In the genomic region with DNA sequence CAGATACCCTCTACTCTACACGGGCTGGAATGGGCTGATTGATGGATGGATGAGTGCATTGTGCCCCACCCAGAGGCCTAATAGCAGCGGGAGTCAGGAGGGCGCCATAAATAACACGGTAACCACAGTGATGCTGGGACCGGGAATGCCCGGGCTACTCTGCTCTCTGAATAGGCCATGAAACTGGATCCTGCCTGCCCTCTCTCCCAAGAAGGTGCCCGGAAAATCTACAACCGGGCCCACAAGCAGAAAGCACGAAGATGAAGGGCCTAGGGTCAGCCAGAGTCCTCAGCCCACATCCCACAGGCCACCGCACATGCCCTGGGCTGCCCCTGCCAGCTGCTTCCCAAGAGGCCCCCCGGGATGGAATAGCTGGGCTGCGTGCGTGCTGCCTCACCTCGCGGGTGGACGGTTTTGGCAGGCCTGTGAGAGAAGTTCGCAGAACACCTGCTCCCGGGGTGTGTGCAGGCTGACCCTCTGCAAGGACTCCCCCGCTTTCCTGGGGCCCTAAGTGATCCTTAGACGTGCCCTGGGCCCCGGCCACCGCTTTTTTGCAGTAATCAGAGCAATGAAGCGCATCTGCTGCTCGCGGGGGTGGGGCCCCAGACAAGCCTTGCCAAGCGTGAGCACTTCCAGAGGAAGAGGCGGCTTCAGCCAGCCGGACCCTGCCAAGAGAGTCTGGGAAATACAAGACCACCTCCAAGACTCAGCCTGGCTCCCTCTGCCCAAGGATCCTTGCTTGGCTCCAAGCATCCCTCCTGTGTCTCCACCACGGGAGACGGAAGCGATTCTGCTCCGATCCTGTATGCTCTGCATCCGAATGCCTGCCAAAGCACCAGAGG, we compare ENCODE assay signal across 8 mouse cellular contexts.
A peak's percentile ranks its signal among the peaks of the same experiment; 100 is the strongest.
DNase-seq lines count a peak whose midpoint lies in the region; ATAC-seq and TF ChIP-seq lines count a peak whose summit lies in the region.
"Had no signal": no experiment of that assay in that cellular context is flagged by ENCODE, and none has a peak within 500 bp of the region (broad histone marks: within the 10 kb centered on the region; RNA-seq: fewer than 3 reads in every experiment).

No protein-coding gene starts in this region.

- peaks cover 6% of the 10 kb centered on the region for H3K27me3 ChIP-seq in liver, embryonic 11.5 days (replicated peaks; ENCODE audit: control insufficient read depth, insufficient read depth, low read length)
- H3K27me3 ChIP-seq in embryonic facial prominence, embryonic 11.5 days (ENCODE audit: control insufficient read depth, insufficient read depth, low read length), result no peaks in the 10 kb centered on the region; the same call in 1 of the 2 replicates
- H3K27me3 ChIP-seq in hindbrain, embryonic 11.5 days (ENCODE audit: control insufficient read depth, insufficient read depth, low read length), result no peaks in the 10 kb centered on the region; the same call in 1 of the 2 replicates
- H3K27me3 ChIP-seq in myocyte (ENCODE audit: control insufficient read depth, insufficient read depth, insufficient read length), result no peaks in the 10 kb centered on the region

- ATAC-seq in liver, embryonic 11.5 days (replicated peaks; ENCODE audit: low FRiP score), result no peak
- peak; percentile 44; the same call in 1 of the 2 replicates for ATAC-seq in embryonic facial prominence, embryonic 11.5 days (replicated peaks; ENCODE audit: insufficient number of reproducible peaks, low FRiP score, low TSS enrichment, low read depth)
- no peak for ATAC-seq in hindbrain, embryonic 11.5 days (ENCODE audit: low FRiP score)
- ATAC-seq in megakaryocyte-erythroid progenitor cell, adult 5-6 weeks (replicated peaks; ENCODE audit: low FRiP score, low TSS enrichment, poor library complexity, severe bottlenecking), result no peak
- no peak for ATAC-seq in megakaryocyte progenitor cell, adult 5-6 weeks (replicated peaks; ENCODE audit: poor library complexity)

- H3K9ac ChIP-seq in liver, embryonic 11.5 days (ENCODE audit: low read depth, low read length), result no peak overlapping the region
- no peak overlapping the region for H3K9ac ChIP-seq in embryonic facial prominence, embryonic 11.5 days (replicated peaks; ENCODE audit: low read length)
- H3K9ac ChIP-seq in hindbrain, embryonic 11.5 days (ENCODE audit: low read depth, low read length), result no peak overlapping the region
- H3K9ac ChIP-seq: liver, embryonic 13.5 days had no signal

- H3K9me3 ChIP-seq in liver, embryonic 11.5 days (ENCODE audit: control insufficient read depth, low read length), result no peaks in the 10 kb centered on the region
- no peaks in the 10 kb centered on the region for H3K9me3 ChIP-seq in embryonic facial prominence, embryonic 11.5 days (replicated peaks; ENCODE audit: control insufficient read depth, low read length)
- no peaks in the 10 kb centered on the region for H3K9me3 ChIP-seq in hindbrain, embryonic 11.5 days (ENCODE audit: control insufficient read depth, low read length)
- H3K9me3 ChIP-seq: liver, embryonic 13.5 days had no signal

- no peaks in the 10 kb centered on the region for H3K36me3 ChIP-seq in liver, embryonic 11.5 days (ENCODE audit: control insufficient read depth, insufficient read depth, low read length)
- no peaks in the 10 kb centered on the region for H3K36me3 ChIP-seq in embryonic facial prominence, embryonic 11.5 days (replicated peaks; ENCODE audit: control insufficient read depth, insufficient read depth, low read depth, low read length)
- H3K36me3 ChIP-seq in hindbrain, embryonic 11.5 days (ENCODE audit: control insufficient read depth, insufficient read depth, low read length), result no peaks in the 10 kb centered on the region
- H3K36me3 ChIP-seq in myocyte (ENCODE audit: control insufficient read depth, insufficient read depth), result no peaks in the 10 kb centered on the region
- H3K36me3 ChIP-seq: liver, embryonic 13.5 days had no signal

- no peak overlapping the region for H3K27ac ChIP-seq in liver, embryonic 11.5 days (ENCODE audit: low read depth, low read length)
- H3K27ac ChIP-seq in embryonic facial prominence, embryonic 11.5 days (replicated peaks; ENCODE audit: low read depth, low read length), result no peak overlapping the region
- no peak overlapping the region for H3K27ac ChIP-seq in hindbrain, embryonic 11.5 days (ENCODE audit: low read depth, low read length)
- H3K27ac ChIP-seq: liver, embryonic 13.5 days had no signal

- no peak overlapping the region for H3K4me2 ChIP-seq in liver, embryonic 11.5 days
- H3K4me2 ChIP-seq in embryonic facial prominence, embryonic 11.5 days (ENCODE audit: low read depth, low read length), result no peak overlapping the region
- peak overlapping the region; percentile 27 for H3K4me2 ChIP-seq in hindbrain, embryonic 11.5 days (replicated peaks; ENCODE audit: low read depth, low read length)
- H3K4me2 ChIP-seq in myocyte (ENCODE audit: low read depth), result no peak overlapping the region
- H3K4me2 ChIP-seq: liver, embryonic 13.5 days had no signal

- 34% methylated on average over 33 of the region's 33 CpGs for WGBS in liver, embryonic 11.5 days
- WGBS in embryonic facial prominence, embryonic 11.5 days, result 23% methylated on average over 33 of the region's 33 CpGs
- 18% methylated on average over 30 of the region's 33 CpGs for WGBS in hindbrain, embryonic 11.5 days

- TF ChIP-seq POLR2A in myocyte (IDR thresholded peaks at IDR 0.05; ENCODE audit: insufficient read length, low read depth), result no peak

- peak; percentile 9 for DNase-seq in liver
- DNase-seq in liver, embryonic 11.5 days (ENCODE audit: low spot score), result no peak
- DNase-seq in embryonic facial prominence, embryonic 11.5 days (ENCODE audit: low spot score), result no peak
- peak; percentile 42 for DNase-seq in hindbrain, embryonic 11.5 days (ENCODE audit: low spot score)
- DNase-seq: liver, embryonic 13.5 days had no signal

- H3K4me3 ChIP-seq in liver, embryonic 11.5 days (ENCODE audit: low read depth, low read length), result no peak overlapping the region
- no peak overlapping the region for H3K4me3 ChIP-seq in embryonic facial prominence, embryonic 11.5 days (ENCODE audit: low read depth, low read length)
- no peak overlapping the region for H3K4me3 ChIP-seq in hindbrain, embryonic 11.5 days (ENCODE audit: low read depth, low read length)
- H3K4me3 ChIP-seq in myocyte, result no peak overlapping the region
- H3K4me3 ChIP-seq: liver, embryonic 13.5 days had no signal

- H3K4me1 ChIP-seq in liver, embryonic 11.5 days (replicated peaks; ENCODE audit: control insufficient read depth, insufficient read depth, low read length), result no peaks in the 10 kb centered on the region
- H3K4me1 ChIP-seq in embryonic facial prominence, embryonic 11.5 days (ENCODE audit: control insufficient read depth, insufficient read depth, low read length), result 0 out of 2 replicates have a peak, but pooled peaks cover 2% of the 10 kb centered on the region
- no peaks in the 10 kb centered on the region for H3K4me1 ChIP-seq in hindbrain, embryonic 11.5 days (replicated peaks; ENCODE audit: control insufficient read depth, insufficient read depth, low read length)
- H3K4me1 ChIP-seq: liver, embryonic 13.5 days had no signal

- no peaks in the 10 kb centered on the region for H3K79me2 ChIP-seq in myocyte (ENCODE audit: control insufficient read depth, insufficient read depth)

- no peak overlapping the region for H3ac ChIP-seq in myocyte (ENCODE audit: control insufficient read depth, insufficient read length)

TF ChIP-seq in myocyte, 11 proteins besides CTCF, POLR2A, EP300 and RAD21:
- TF ChIP-seq MYOG (IDR thresholded peaks at IDR 0.05; ENCODE audit: control insufficient read depth in 1 of 3, insufficient read depth in 1 of 3, insufficient read length in 2 of 3, low read depth in 2 of 3), result peak; percentile 6 to 75 (median 27)
- no peak for TF ChIP-seq TCF3 (IDR thresholded peaks at IDR 0.05; ENCODE audit: insufficient read length, low read depth)
- peak in 2 of 3 experiments; percentile 52 to 83 for TF ChIP-seq MYOD1 (IDR thresholded peaks at IDR 0.05; ENCODE audit: control insufficient read depth in 1 of 3, insufficient read length in 2 of 3, low read depth in 2 of 3)
- no peak for TF ChIP-seq REST (IDR thresholded peaks at IDR 0.05; ENCODE audit: insufficient read depth, insufficient read length)
- TF ChIP-seq USF1 (IDR thresholded peaks at IDR 0.05; ENCODE audit: low read depth), result no peak

Comparison
In these comparisons a context has a peak if more than half of its experiments do, and no peak if none do; other contexts are left out.
1. DNase-seq: peak in liver (single experiment) and hindbrain, embryonic 11.5 days (single experiment); none in liver, embryonic 11.5 days (single experiment) and embryonic facial prominence, embryonic 11.5 days (single experiment).